Mouse (Mus musculus): ENCODE data around the gene Trim80.

- TF ChIP-seq CTCF (IDR thresholded peaks at IDR 0.05; ENCODE audit: control insufficient read depth, insufficient read depth, insufficient read length) (no peak), CEBPB (IDR thresholded peaks at IDR 0.05; ENCODE audit: low read depth) (no peak)
These were observed 33.4 kb upstream of the Trim80 start for GRCm38 (mm10) chr11:115406858-115407401.

Measured in C2C12 (cell line).